Mouse (Mus musculus): ENCODE data around the gene Fyb.

DNA sequence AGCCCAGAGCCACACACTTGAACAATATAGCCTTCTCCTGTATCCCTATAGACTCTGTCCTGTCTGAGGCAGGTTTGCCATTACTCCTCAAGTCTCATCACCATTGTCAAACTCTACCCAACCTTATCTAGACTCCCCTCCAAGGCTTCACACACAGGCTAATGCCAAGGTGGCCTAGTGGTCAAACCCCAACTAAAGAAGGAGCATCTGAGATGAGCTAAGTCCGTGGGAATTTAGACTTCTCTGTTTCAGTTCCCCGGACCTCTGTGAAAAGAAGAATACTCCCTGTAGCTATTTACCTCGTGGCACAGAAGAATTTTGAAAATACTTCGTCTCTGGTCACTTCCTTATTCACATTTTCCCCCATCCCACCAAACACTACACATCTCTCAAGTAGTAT lies 39.5 kb downstream of the Fyb start:
- TF ChIP-seq CTCF (IDR thresholded peaks at IDR 0.05; ENCODE audit: control insufficient read depth, insufficient read depth, insufficient read length) (no peak), USF1 (IDR thresholded peaks at IDR 0.05; ENCODE audit: low read depth) (no peak), FOSL1 (IDR thresholded peaks at IDR 0.05; ENCODE audit: insufficient read depth, low read length, poor library complexity, severe bottlenecking) (no peak), MAX (IDR thresholded peaks at IDR 0.05) (no peak), MYOD1 (IDR thresholded peaks at IDR 0.05; ENCODE audit: control insufficient read depth, insufficient read length, low read depth) (no peak), MYOG (IDR thresholded peaks at IDR 0.05; ENCODE audit: control insufficient read depth, extremely low read depth, insufficient read length) (no peak), CEBPB (IDR thresholded peaks at IDR 0.05; ENCODE audit: low read depth) (no peak)
